Mouse (Mus musculus) megakaryocyte, embryonic 14.5 days (primary cell): ENCODE measurements around the gene Vapb.

Experiments used
- FLI1 ChIP-seq: IDR thresholded peaks from 2 replicates; pipeline ENCODE4 v1.6.1; 2012; ENCODE audit warnings: low read length, inconsistent platforms, mixed read lengths
- GATA1 ChIP-seq: IDR thresholded peaks from 3 replicates; pipeline ENCODE4 v1.6.1; 2012; ENCODE audit warnings: mixed read lengths, low read length, inconsistent platforms, borderline replicate concordance

DNA sequence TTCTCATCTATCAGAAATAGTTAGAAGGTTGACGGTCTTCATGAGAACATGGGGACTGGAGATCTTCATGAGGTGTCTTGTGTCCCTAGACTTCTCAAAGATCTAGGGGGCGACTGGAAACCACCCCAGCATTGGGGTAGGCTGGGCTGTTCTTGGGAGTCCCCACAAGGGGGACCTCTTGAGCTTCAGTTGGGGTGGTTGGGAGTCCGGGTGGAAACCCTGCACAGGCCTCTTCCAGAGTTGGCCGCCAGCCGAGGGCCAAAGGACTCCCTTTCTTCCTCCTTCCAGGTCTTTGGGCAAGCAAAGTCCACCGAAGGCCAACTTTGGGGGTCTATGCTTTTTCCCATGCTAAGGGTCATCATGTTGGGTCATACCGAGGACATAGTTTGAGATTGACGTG lies 74.5 kb downstream of the Vapb start:
- TF ChIP-seq GATA1 (no peak), FLI1 (no peak)
